In genomic region chr10:8518141-8519013, GRCm38 (mm10) we compare ENCODE assay signal across 8 mouse cellular contexts. TPM values are rescaled to one million over a fixed set of nuclear protein-coding genes. Genes with fewer than 3 reads are reported as not detected.
DNase-seq lines count a peak whose midpoint lies in the region; ATAC-seq and TF ChIP-seq lines count a peak whose summit lies in the region.

Ust (minus strand) TSS chr10:8518825.

- H3K27me3 ChIP-seq in lung, embryonic 15.5 days: peaks cover 9% of the 10 kb centered on the region; the same call in 1 of the 2 replicates

- ATAC-seq in lung, embryonic 15.5 days (ENCODE audit: borderline replicate concordance, extremely low read depth, low FRiP score, low TSS enrichment): peak; percentile 96

- intact Hi-C loops in heart, postnatal 36 days (cut with DNase I): loop anchor here (2.0 to 5.0 kb wide), 2 partner anchors 196 to 276 kb away; no protein-coding TSS in a partner anchor

- peak within 1 kb of the TSS; percentile 89 for H3K4me3 ChIP-seq in layer of hippocampus, adult 2 months
- peak within 1 kb of the TSS; percentile 70 for H3K4me3 ChIP-seq in lung, embryonic 15.5 days
- H3K4me3 ChIP-seq in olfactory bulb, adult 2 months (ENCODE audit: insufficient read depth, low read depth, low read length): peak within 1 kb of the TSS; percentile 76

- H3K9ac ChIP-seq in lung, embryonic 15.5 days: peak within 1 kb of the TSS; percentile 62

- H3K4me2 ChIP-seq in lung, embryonic 15.5 days: peak within 1 kb of the TSS; percentile 92

- H3K27ac ChIP-seq in layer of hippocampus, adult 2 months: peak within 1 kb of the TSS; percentile 86
- peak within 1 kb of the TSS; percentile 89 for H3K27ac ChIP-seq in lung, embryonic 15.5 days
- H3K27ac ChIP-seq in olfactory bulb, adult 2 months (ENCODE audit: insufficient read depth, low read depth, low read length): no peak within 1 kb of the TSS

- under 1% methylated on average over 69 of the region's 78 CpGs for WGBS in lung, embryonic 15.5 days
- WGBS in olfactory bulb, adult 2 months: under 1% methylated on average over 76 of the region's 78 CpGs

- peak; percentile 84 for DNase-seq in ES-CJ7 (ENCODE audit: low read depth, low spot score)
- peak; percentile 80 to 89 for DNase-seq in cerebellum, adult 18-20 months
- peak; percentile 85 for DNase-seq in forelimb bud, embryonic 11.5 days (ENCODE audit: low read depth, low spot score)
- peak; percentile 72 to 81 for DNase-seq in heart, postnatal 36 days
- DNase-seq in layer of hippocampus, adult 2 months (ENCODE audit: low spot score in 2 of 2): peak; percentile 70 to 71
- peak; percentile 23 for DNase-seq in thymus, postnatal 0 days (ENCODE audit: low spot score)

- TF ChIP-seq POLR2A in olfactory bulb, adult 2 months (IDR thresholded peaks at IDR 0.05; ENCODE audit: insufficient read depth, low read depth, low read length): 0 out of 2 replicates have a peak, but pooled peaks have one; percentile 27

- H3K4me1 ChIP-seq in lung, embryonic 15.5 days: peaks cover 10% of the 10 kb centered on the region; the same call in 1 of the 2 replicates
- peaks cover 6% of the 10 kb centered on the region; the same call in 1 of the 2 replicates for H3K4me1 ChIP-seq in olfactory bulb, adult 2 months (ENCODE audit: control insufficient read depth, insufficient read depth, low read length)

- H3K9me3 ChIP-seq in lung, embryonic 15.5 days: no peaks in the 10 kb centered on the region

- peak; percentile 37 for TF ChIP-seq CTCF in layer of hippocampus, adult 2 months (conservative IDR thresholded peaks at IDR 0.05)
- no peak for TF ChIP-seq CTCF in olfactory bulb, adult 2 months (IDR thresholded peaks at IDR 0.05; ENCODE audit: insufficient read depth, low read depth, low read length)

- no peaks in the 10 kb centered on the region for H3K36me3 ChIP-seq in lung, embryonic 15.5 days

RNA-seq across cellular contexts. Expression of gene Ust, which starts in this region (rescaled TPM):
- total RNA-seq in heart, postnatal 36 days (2021): 1 to 10 TPM; 1.3 to 2.0 TPM
- total RNA-seq in layer of hippocampus, adult 2 months (2021): 10 to 100 TPM; 62.3 to 64.1 TPM
- 5.8 and 6.8 TPM in 2 replicates for polyA plus RNA-seq in lung, embryonic 15.5 days (2015; fragmentation: Nextera tagmentation; extraction: Ambion mirVana)
- not detected in 2 replicates for polyA plus RNA-seq in olfactory bulb, adult 2 months (2012; ENCODE audit: insufficient read depth, insufficient read length, low replicate concordance, missing spikeins)
- 3.1 TPM in 2 replicates for polyA plus RNA-seq in thymus, postnatal 0 days (2015; fragmentation: Nextera tagmentation; extraction: Ambion mirVana)

Comparison
In these comparisons a context has a peak if more than half of its experiments do, and no peak if none do; other contexts are left out.
1. RNA of gene Ust (total RNA-seq): 62.3 to 64.1 TPM in layer of hippocampus, adult 2 months; 1.3 to 2.0 TPM in heart, postnatal 36 days; every median in the first group is over 10 times any median in the second.
2. DNase-seq: peak in every context shown above with its lines; median percentile 85 in forelimb bud, embryonic 11.5 days; 84 in cerebellum, adult 18-20 months; 84 in ES-CJ7; 76 in heart, postnatal 36 days; 70 in layer of hippocampus, adult 2 months; 23 in thymus, postnatal 0 days.
3. Peak in every context shown above with its lines, with median percentiles within 50 percentile points of each other: H3K4me3 ChIP-seq.